Mouse (Mus musculus) Muller cell, postnatal 12 days (primary cell): Measurements from ENCODE around the gene Rcbtb1.
"Not testable (repeated sequence)": the region's sequence is repeated elsewhere in the genome, so short reads cannot be mapped to it uniquely, and the experiment has no call there.

ENCODE experiments used
- DNase-seq: peaks from one replicate; pipeline ENCODE4 v3.0.0-alpha.2; 2015; ENCODE audit errors: inconsistent ontology term

The Rcbtb1 gene

GRCm38 (mm10) chr14:59200711-59201603, at the start of gene Rcbtb1:
Rcbtb1 (plus strand) TSS chr14:59201209.
- peak; percentile 95 for DNase-seq

- DNase-seq = peak; percentile 6
These were observed 45.4 kb upstream of the Rcbtb1 start for GRCm38 (mm10) chr14:59155589-59155988.

DNA sequence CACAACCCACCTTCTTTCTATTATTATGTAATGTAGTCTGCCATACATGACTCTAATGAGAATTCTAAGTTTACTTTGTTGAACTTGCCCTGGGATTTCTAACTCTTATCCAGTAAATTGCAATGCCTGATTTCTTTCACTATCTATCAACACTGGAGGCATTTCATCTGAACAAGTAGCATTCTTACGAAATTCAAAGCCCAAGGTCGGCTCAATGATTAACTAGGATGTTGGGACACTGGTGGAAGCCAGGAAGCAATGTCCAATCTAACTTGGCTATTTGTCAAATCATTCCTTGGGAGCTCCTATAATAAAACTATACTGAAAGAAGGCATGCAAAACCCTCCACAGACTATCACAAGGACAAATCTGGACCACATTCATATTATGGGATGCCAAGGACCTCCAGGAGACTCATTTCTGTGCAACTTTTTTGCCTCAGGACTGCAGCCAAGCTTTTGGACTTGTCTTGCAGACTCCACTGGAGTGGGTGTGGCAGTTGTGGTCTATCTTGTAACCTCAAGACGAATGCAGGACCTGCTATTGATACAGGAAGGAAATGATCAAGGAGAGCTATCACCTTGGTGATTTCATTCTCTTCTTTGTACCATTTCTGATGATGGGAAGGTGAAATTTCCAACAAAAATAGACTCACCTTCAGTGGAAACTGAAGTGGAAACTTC, 43.9 kb upstream of the Rcbtb1 start:
- DNase-seq = no peak

DNA sequence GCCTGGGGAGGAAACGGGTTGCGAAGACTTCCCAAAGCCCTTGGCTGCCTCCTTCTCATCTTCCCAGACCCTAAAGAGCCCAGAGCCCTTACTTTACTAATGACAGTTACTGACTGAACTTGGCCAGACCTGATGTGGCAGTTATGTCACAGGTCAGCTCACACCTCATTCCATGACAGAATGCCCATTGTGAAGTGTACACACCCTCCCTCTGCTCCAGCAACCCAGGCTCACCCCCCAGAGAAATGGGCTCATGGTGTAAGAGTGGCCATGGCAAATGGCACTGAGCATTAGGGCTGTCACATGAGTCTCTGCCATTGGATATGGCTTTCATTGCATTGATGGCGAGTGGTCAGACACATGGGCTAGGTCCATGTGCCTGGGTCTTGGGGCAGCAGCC, 22.4 kb upstream of the Rcbtb1 start, which contains the start of gene Gm5142:
TSS of gene Gm5142 (minus strand) at position 101 of the 400 bp plus-strand sequence.
- DNase-seq = no peak

DNA sequence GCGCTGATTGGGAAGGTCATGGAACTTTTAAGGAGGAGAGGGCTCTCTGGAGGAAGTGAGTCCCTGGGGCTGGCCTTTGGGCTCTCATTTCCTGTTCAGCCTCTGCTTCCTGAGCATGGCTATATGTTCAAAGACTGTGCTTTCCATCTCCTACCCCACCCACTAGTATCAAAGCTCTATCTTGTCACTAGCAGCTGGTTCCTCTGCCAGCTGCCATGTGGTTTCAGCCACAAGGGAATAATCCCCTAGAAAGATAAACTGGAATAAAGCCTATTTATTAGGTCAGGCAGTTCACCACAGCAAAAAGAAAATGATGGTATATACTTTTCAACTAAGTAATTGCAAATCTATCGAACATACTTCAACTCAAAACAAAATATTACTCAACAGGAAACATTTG, 18.3 kb upstream of the Rcbtb1 start:
- no peak for DNase-seq

GRCm38 (mm10) chr14:59185514-59185913, 15.5 kb upstream of the Rcbtb1 start:
- DNase-seq = no peak

DNA sequence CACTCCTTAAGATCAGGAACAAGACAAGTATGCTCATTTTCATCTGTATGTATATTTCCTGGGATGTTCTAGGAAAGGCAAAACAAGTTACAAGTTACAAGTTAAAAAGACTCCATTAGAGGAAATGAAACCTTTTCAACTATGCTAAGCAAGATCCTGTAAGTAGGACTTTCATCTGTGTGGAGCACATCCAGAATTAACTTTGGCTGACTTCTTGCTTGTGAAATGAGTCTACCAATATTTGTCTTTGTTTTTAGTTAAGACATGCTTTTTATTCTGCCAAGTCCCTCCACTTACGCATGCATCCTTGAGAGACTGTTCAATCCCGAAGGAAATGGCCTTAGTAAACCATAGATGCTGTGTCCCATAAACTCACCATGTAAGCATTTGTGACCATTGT, 14.9 kb upstream of the Rcbtb1 start:
- DNase-seq = no peak

DNA sequence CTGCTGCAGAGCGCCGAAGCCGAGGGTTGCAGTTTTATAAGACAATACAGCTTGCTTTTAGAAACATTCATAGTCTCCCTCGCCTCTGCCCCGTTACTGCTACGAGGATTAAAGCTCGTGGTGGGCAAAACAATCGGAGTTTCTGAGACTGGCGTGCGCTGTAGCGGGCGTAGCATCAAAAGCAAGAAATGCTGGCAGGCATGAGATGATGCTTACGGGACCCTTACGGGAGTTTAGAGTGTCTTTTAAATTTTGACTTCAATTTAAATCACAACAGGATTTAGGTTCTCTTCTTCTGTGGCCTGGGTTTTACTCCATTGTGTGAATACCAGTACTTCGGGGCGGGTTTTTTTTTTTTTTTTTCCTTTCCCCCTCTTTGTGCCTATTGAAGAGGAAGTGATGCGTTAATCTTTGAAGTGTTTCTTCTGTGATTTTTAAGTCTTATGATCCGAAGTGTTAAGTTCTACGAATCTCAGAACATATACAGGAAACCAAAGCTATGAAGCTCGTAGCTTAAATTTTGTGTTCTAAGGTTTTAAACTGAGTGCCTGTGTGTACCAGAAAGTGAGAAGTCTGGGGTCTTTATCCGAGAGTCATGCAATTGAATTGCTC, 701 bp downstream of the Rcbtb1 start:
- peak; percentile 14 for DNase-seq

DNA sequence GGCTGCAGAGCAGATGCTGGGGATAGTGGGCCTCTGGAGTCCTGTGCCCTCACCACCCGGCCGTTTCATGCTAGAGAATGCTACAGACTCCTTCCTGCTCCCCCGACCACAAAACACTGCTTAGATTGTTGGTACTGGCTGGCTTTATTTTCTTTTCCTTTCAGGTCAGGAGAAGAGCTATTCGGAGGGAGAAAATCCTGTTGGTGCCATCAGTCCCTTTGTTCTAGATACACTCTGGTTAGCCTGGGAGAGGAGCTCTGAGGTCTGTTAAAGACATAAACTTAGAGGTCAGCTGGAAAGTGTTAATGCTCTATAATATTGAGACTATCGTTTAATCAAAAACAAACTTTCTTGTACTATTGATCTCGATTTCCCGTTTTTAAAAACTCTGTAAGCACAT, 4.5 kb downstream of the Rcbtb1 start:
- no peak for DNase-seq

GRCm38 (mm10) chr14:59205976-59206583, 5.1 kb downstream of the Rcbtb1 start:
- no peak for DNase-seq

DNA sequence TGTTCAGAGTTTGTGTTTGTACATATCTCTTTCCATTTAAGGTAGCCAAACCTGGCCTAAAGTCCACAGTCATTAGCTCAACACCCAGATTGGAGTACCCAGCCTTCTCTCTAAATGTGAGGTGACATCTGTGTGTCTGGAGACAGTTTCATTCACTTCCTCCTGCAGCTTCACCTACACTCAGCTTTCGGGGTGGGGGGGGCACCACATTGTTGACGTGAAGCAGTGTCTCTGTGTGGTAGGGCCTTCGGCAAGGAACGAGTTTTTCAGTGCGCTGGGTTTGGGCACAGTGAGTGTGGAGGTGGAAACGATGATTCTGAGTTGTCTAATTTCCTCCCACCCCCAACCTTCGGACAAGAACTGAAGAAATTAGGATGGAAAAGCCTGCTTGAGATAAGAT, 8.0 kb downstream of the Rcbtb1 start:
- no peak for DNase-seq

DNA sequence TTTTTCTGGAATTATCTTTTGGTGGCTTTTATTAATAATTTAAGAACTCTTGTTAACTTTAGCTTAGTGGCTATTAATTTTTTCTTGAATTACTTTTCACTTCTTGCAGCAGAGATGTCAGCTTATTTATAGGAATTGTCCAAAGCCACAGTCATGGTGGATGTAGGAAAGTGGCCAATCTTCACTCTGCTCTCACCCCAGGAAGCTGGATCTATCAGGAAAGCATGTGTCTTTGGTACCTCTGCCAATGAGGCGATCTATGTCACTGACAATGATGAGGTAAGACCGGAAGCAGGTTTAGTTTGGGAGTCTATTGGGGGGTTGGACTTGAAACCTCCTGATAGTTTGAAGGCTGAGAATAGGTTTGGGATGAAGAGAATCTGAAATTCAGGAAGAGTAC, 8.8 kb downstream of the Rcbtb1 start:
- no peak for DNase-seq

DNA sequence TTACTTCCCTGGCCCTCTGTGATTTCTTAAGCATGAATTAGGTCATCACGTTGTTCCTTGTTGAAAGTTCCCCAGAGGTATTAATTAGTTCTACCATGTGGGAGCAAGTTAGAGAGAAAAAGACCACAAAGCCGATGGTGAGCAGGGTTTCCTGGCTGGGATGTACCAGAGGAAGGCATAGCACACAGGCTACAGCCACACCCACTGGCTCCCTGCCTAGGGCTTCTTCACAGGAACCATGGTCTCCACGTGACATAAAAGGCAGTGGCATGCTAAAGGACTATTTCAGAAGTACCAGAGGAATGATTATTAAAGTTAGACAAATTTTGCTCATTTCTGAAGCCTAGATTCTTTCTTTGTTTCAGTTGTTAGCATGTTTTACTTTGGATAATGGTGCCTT, 18.2 kb downstream of the Rcbtb1 start:
- no peak for DNase-seq

- DNase-seq = no peak
These were observed 25.2 kb downstream of the Rcbtb1 start for GRCm38 (mm10) chr14:59226240-59226639.

DNA sequence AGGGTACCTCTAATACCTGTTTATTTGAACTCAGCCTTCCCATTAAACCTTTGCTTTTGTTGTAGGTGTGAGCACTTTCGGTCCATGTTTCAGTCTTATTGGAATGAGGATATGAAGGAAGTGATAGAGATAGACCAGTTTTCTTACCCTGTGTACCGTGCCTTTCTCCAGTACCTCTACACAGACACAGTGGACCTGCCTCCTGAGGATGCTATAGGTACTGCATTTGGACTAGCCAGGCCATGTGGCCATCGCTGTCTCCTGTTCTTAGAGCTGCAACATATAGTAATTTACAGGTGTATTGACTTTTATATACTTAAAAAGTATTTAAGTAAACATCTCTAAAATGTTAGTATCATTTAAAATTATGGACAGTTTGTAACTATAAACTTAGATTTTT, 28.8 kb downstream of the Rcbtb1 start:
- DNase-seq = no peak

- no peak for DNase-seq
These were observed 29.4 kb downstream of the Rcbtb1 start for GRCm38 (mm10) chr14:59230331-59230966.

DNA sequence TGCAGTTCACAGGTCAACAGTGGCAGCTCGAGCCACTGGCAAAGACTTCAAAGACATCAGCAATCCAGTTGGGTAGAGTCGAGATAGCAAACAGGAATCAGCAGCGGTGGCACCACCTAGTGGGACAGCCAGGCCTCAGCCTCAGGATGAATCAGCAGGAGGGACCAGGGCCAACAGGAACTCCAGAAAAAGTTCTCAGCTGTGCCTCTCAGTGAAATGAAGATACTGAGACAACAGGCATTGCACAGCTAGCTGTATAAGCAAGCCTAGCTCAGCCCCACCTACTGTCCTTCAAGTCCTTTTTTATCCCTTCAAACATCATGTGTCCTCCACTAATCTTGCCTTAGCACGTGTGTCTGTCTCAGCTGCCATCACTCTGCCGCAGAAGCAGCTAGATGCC, 31.0 kb downstream of the Rcbtb1 start:
- peak; percentile 44 for DNase-seq

DNA sequence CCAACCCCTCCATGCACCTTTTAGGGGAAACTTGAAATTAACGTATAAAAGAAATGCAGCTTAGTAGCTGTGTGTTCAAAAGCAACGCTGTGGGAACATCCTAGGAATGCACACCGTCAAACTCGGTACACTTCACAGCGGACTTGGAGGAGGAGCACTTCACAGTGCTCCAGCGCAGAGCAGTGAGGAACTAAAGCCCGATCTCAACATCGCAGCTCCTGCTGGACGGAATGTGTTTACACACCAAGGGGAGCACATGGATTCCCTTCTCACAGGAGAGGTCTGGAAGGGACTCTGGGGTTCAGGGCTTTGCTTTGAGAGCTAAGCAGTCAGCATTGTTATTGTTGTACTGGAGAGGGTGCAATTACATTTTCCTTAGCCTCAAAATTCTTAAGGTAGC, 32.6 kb downstream of the Rcbtb1 start:
- no peak for DNase-seq

DNA sequence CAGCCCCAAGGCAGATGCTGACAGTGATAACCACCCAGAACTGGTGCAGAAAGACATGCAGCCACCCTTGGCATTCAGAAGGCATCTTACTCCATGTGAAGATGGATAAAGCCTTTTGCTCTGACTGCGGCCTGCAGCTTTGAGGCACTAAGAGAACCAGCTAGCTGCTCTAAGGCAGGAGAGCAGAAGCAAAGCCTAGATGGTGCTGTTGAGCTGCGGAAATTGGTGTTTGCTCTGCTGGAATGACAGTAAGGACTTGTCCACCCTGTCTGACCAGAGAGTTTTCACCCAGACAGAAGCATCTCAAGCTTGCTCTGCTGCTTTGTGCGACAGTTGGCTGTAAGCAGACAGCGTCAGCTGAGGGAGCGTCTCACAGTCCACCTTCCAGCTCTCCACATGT, 49.3 kb downstream of the Rcbtb1 start:
- not testable (repeated sequence) for DNase-seq

DNA sequence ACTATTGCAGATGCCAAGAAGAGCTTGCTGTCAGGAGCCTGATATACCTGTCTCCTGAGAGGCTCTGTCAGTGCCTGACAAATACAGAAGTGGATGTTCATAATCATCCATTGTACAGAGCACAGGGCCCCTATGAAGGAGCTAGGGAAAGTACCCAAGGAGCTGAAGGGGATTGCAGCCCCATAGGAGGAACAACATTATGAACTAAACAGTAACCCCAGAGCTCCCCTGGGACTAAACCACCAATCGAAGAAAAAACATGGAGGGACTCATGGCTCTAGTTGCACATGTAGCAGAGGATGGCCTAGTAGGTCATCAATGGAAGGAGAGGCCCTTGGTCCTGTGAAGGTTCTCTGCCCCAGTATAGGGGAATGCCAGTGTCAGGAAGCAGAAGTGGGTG, 54.9 kb downstream of the Rcbtb1 start:
- DNase-seq = not testable (repeated sequence)

DNA sequence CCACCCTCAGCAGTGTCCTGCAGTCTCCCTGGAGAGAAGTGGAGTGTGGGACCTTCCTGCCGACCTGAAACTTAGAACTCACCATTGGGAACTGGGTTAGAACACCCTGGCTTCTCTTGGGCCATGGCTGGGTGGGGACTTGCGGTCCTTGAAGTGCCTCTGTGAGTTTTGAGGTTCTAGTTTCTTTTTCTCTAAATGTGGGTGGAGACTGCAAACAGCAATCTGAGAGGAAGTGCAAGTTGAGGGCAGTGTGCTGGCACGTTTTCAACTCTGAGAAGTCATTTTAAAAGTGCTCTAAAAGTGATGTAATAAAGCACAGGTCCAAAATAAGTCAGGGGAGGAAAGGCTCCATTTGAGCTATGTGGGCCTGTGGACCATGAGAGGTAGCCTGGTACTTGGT, 59.0 kb downstream of the Rcbtb1 start, which contains the start of gene Gm6904:
TSS of gene Gm6904 (minus strand) at position 161 of the 400 bp plus-strand sequence.
- no peak for DNase-seq

DNA sequence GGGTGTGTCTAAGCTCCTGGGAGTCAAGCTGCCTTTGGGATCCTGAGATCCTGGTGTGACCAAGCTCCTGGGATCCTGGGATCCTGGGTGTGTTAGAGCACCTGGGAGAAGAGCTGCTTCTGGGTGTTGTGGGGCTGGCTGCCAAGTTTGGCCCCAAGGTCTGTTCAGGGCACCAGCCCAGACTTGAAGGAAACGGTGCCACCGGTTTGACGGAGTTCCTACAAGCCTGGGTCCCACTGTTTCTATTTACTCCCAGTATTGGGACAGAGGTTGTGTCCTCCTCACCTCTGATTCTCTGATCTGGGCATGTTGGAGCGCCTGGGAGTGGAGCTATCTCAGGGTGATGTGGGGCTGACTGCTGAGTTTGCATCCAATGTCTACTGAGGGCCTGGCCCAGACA, 74.0 kb downstream of the Rcbtb1 start:
- not testable (repeated sequence) for DNase-seq
